Mouse (Mus musculus): ENCODE results near the gene Thbs2.
"Not testable (repeated sequence)": the region's sequence is repeated elsewhere in the genome, so short reads cannot be mapped to it uniquely, and the experiment has no call there.

The Thbs2 gene

DNA sequence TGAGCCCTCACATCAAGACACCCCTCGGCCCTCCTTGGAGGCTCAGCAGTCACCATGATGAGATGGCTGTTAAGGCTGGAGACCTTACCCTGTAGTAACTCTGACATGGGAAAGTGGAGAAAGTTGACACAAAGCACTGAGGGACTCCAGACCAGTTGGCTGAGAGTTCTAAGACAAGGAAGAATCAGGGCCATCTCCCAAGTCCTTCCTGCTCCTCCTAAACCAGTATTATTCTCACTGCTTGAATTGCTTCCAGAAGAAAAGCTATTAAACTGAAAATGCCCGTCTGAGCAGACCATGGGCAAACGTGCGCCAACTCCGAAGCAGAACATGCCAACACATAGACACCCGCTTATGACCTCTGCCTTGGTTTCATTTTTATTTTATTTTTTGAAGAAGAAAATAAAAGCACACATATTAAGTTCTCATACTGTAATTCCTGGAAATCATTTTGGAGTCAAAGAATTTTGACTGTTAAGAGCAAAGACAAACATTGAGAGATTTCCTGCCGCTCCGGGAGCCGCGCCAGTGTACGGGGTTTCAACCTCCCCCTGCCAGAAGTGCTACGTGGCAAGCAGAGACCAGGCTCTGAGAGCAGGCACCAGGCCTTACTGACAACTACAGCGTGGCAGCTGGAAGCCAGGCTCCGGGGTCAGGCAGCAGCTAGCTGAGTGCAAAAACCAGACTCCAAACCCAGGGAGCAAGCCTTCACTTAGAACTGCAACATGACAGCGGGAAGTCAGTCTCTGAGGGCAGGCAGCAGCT, 53.5 kb downstream of the Thbs2 start:
- DNase-seq (ENCODE audit: extremely low read depth, insufficient read length, low spot score): no peak

DNA sequence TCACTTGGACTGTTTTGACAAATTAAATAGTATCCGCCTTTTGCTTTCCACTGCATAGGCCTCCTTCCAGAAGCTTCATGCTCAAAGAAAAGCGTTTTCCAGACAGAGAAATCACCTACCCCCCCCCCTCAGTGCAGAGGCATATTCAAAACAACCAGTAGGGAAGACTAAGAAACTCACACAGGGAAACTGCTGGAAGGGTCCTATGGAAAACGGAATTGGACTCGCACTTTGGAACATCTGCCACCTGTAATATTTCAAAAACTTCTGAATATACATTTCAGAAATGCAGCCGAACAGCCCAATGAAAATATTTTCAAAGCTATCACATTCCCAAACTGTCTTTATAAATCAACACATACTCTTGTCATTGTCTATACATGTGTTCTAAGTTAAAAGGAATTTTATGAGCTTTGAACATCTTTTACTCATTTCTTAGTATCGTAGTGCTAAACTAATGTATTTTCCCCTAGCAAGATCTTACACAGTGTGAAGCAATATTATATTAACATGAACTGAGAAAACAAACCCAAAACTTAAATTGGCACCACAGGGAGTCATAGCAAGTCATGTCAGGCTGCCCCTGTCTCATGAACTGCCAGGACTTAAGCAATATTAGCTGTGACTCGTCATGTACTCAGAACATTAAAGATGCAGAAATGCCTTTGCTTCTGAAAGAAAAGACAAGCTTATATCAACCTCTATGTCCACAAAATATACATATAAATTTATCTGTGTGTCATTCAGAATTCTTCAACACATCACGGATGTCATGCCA, 58.3 kb downstream of the Thbs2 start:
- DNase-seq (ENCODE audit: extremely low read depth, insufficient read length, low spot score): no peak

DNA sequence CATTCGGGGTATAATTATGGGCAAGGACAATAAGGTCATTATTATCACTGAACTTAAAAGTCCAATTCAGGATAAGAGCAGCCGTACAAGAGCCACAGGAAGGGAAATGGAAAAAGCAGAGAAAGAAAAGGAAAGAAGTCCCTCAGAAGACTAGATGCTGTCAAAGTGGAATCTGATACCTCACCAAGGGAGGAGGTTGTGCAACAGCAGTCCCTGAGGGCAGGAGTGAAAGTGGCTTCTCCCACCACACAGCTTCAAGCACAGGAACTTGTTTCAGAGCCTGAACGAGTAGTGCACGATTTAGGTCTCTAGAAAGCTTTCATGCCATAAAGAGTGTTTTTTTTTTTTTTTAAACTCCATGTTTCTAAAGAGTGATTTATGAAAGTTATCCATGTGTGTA, 65.1 kb downstream of the Thbs2 start:
- peak; percentile 50 for DNase-seq (ENCODE audit: extremely low read depth, insufficient read length, low spot score)

DNA sequence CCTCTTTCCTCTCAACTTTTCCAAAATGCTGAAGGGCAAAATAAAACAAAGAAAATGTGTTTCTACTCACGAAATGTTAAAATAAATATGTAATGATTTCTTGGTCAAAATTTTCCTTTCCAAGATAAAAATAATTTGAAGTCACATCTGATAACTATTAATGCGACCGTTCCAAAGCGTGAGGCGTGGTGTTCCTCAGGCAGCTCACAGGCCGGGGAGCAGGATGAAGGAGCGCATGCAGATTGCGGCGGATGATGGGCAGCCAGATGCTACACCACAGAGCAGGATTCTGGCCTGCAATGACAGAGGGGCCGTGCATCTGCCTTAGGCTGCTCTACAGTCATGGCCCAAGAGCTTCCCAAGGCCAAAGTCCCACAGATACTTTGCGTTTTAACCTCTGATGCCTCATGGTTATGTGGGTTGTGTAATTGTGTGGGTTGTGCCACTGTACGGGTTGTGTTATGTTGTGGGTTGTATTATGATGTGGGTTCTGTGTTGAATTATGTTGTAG, 66.2 kb downstream of the Thbs2 start:
- DNase-seq (ENCODE audit: extremely low read depth, insufficient read length, low spot score): no peak

DNA sequence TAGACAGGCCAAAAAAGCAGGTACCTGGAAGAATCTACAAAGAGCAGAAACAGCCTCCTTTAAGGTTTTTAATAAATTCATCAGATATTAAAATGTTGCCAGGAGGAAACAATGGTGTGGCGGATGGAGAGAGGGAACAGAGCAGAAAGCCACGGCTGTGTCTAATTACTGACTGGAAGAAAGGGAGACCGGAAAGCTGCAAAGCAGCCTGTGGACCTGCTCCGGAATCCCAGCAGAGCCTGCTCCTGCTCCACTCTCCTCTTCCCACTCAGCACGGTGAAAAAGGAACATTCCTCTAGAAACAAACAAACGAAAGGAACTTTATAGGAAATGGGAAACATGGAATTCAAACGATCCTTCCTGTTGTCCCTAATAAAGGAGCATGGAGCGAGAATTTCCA, 69.6 kb downstream of the Thbs2 start:
- DNase-seq (ENCODE audit: extremely low read depth, insufficient read length, low spot score): no peak

DNA sequence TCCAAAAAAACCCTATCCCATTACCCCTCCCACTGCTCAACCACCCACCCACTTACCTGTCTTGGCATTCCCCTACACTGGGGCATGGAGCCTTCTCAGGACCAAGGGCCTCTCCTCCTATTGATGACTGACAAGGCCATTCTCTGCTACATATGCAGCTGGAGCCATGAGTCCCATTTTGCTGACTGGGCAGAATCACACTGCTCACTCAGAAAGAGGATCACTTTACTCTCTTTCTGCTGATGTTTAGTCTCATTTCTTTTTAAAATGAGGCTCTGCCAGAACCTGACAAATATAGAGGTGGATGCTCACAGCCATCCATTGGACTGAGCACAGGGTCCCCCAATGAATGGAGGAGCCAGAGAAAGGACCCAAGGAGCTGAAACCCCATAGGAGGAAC, 73.0 kb downstream of the Thbs2 start:
- not testable (repeated sequence) for DNase-seq (ENCODE audit: extremely low read depth, insufficient read length, low spot score)

DNA sequence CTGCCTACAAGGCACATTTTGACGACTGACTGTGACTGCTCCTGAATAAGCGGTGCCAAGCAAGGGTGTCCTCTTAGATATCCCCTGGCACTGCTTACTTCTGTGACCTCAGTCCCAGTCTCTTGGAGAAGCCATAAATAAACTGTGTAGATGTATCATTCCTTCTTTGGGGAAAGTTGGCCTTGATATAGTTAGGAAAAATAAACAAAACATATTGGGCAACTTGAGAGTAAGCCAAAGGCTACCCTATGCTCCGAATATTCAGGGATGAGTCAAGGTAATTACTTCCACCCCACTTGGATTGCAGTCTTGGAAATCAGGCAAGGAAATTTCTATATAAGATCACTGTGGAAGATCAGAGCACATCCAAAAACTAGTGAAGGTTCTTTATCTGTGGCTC, 74.0 kb downstream of the Thbs2 start:
- peak; percentile 82 for DNase-seq (ENCODE audit: extremely low read depth, insufficient read length, low spot score)

DNA sequence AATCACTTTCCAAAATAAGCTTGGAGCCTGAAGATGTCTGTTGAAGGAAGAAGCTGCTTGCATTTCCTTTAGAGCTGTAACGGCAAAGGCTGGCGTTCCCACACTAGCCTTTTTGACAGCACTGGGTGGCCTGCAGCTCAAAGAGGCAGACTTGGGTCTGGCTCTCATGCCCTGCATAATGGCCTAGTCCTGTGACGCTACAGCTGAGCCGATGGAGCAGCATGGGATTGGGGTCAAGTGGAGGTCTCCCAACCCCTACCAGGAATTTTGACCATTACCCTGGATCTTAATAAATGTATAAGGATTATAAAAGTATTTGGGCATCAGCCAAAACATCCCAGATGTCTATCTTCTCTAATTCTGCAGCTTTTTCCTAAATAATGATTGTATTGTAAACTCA, 75.0 kb downstream of the Thbs2 start:
- no peak for DNase-seq (ENCODE audit: extremely low read depth, insufficient read length, low spot score)
